Mouse (Mus musculus) layer of hippocampus, adult 18-20 months (tissue): ENCODE measurements around the gene Klk9. TPM values are rescaled to one million over a fixed set of nuclear protein-coding genes. Genes with fewer than 3 reads are reported as not detected.

Source experiments
- DNase-seq, 2 experiments: peaks; one replicate each; pipeline ENCODE4 v3.0.0; 2022; ENCODE audit warnings: low spot score in 2 of 2
- total RNA-seq, 2 experiments: library from RNA; stranded (reverse); gene quantifications; 2 replicates each; pipeline ENCODE4 v1.2.3; 2021

Klk9 gene
- total RNA-seq, 2 experiments from 2014 or later, result not detected

DNA sequence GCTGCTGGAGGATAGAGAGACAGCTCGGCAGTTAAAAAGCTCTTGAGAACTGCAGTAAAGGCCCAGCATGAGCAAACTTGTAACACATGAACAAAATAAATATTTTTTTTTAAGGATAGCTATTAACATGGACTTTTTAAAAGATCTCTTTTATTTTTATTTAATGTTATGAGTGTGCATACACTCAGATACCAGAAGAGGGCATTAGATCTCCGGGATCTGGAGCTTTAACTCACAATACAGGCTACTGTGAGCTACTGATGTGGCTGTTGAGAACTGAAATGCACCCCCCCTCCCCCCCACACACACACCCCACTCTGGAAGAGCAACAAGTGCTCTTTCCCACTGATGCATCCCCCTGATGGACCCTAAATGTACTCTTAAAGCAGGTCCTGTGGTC lies 2.4 kb upstream of the Klk9 start:
- no peak for DNase-seq

DNA sequence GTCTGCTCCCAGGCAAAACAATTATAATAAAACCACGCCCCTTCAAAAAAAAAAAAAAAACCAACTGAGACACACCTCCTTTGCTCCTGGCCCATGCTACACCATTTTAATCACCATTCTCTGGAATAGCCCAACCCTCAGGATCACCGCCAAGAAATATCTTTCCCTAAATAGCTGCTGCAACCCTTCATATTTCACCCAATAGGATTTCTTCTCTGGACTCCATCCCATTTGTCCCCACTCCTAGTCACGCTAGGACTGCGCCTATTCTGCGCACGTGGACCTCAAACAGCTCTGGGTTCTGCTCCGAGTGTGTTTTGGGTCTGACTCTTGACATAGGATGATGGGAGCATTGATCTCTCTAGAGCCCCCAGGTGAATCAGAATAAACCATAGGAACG lies 4.7 kb downstream of the Klk9 start:
- no peak for DNase-seq

DNA sequence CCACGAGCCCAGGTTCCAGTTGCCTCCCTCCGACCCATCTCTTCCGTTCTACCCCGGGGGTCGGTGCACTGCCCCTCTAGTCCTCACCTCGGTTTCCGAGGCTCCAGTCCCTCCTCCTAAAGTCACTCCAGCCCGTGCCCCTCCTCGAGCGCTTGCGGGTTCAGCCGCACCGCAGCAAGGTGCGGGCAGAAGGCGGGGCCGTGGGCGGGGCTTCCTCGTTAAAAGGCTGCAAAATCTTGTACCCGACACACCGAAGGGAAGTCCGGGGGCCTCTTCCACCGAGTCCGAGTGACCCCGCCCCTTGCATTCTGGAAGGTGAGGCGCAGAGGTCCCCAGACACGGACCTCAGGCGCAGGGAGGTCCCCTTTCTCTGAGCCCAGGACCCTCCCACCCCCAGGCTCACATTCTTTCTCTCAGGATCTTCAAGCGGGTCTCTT lies 5.7 kb downstream of the Klk9 start, which contains the start of gene Klk8:
Klk8 (plus strand) TSS at position 245 of the 437 bp plus-strand sequence.
- DNase-seq, result no peak

DNA sequence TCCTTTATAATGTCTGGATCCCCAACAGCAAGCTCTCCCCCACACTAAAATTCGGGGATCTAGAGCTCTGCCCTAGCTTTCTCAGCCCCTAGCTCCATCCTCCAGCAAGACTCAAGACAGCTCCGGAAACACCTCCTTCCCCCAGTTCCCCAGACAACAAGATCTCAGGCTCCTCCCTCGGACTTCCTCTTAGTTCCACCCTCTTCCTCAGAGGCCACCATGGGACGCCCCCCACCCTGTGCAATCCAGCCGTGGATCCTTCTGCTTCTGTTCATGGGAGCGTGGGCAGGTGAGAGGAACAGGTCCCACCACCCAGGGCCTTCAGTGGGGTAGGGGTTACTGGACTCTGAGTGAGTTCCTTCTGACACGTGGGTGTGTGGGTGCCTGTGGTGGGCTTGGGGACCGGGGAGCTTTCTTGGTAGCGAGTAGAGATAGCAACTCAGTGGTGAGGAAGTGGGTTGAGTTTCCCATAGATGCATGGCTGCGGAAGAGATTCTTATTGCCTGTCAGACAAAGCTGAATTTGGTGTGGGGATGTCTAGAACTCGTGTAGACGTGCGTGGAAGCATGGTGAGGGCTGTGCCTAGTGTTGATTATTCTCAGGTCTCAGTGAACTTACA lies 6.3 kb downstream of the Klk9 start:
- no peak for DNase-seq

DNA sequence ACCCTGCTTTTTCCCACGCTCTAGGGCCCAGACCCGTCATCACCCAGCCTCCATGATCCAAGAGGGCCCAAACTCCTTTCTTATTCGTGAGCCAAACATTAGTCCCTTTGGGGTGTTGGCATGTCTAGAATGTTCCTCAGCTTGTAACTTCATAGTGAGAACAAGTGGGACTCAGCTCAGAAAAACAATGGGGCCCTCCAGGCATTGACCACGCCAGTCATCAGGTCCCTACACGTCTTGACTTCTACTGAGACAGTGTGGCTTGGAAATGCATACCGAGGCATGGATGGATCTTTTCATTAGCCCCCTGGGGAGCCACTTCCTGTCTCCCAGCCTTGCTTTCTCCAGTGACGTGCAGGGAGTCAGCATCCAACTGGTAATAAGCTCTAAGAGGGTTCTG lies 8.2 kb downstream of the Klk9 start:
- DNase-seq, result no peak

DNA sequence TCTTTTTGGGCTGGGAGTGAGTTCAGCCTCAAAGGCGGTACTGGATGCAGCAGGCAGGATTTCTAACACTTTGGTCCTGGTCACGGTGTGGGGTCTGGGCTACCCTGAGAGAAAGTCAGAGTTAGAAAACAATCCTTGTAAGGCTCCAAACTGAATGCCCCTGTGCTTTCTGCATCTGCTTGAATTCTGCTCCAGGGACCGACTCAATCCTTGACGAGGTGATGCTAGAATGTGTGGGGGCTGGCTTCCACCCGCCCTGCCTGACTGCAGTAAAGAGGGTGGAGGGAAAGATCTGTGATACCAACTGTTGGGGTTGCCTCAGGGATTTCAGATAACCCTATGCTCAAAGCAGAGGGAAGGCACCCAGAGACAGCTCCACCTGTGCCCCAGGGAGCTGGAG lies 19.3 kb downstream of the Klk9 start, which contains the start of gene Klk7:
Klk7 (plus strand) TSS at position 301 of the 400 bp plus-strand sequence.
- no peak for DNase-seq

DNA sequence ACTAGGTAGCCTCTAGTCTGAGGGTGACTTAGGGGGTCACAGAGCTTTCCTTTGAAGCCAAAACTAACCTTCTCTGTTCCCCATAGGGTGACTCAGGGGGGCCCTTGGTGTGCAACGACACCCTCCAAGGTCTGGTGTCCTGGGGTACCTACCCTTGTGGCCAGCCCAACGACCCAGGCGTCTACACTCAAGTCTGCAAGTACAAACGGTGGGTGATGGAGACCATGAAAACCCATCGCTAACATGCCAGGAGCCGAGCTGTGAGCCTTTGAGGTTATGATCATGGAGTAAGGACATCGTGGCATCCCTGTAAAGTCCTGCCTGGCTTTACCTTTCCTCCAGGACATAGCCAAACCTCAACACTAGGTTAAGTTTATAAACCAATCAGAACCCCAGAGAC lies 23.5 kb downstream of the Klk9 start:
- DNase-seq, result no peak

DNA sequence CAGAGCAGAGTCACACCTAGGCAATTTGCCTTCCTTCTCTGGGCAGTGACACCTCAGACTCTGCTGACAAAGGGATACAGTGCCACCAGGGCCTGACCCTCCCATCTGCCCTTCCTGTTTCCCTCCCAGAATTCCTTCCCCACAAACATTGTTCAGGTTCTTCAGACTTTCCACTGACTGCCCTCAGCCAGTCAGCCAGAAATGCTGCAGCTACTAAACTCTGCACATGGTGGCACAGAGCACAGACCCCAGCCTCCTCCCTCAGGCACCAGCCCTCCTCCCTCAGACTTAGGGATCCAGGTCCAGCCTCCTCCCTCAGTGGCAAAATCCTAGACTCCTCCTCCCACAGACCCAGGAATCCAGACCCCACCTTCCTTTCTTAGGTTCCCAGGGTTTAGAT lies 25.1 kb downstream of the Klk9 start:
- DNase-seq, result no peak

DNA sequence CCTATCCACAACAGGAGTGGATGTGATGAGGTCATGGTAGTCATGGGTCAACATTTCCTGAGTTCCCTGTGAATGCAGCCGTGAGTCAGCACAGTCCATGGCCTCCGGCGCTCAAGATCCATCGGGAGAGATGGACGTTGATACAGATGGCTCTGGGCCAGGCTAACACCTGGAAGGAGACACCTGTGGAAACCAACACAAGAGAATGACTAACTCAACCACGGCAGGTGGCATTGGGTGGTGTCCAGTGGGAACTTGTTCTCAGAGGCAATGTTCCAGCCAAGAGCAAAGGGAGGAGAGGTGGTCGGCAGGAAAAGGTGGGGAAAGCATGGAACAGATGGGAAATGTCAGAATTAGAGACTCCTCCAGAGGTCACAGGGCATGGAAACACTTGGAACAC lies 29.9 kb downstream of the Klk9 start:
- no peak for DNase-seq

DNA sequence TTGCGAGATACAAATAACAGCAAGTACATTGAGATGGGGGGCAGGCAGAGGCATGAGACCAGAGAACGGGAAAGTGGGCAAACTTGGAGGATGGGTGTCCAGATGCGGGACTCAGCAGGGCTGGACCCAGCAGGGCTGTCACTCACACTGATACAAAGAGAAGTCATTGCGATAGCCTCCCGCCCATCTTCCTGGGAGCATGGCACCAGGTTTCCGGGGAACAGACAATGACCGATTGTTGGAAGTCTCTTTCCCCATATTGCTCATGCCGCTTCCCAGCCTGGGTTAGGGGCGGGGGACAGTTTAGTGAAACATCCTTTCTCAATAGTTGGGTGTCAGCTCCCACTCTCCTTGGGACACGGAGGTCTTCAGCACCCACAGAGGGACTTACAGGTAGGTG lies 32.5 kb downstream of the Klk9 start, which contains the start of gene Klk6:
Klk6 (plus strand) TSS at position 301 of the 400 bp plus-strand sequence.
- DNase-seq, result no peak

DNA sequence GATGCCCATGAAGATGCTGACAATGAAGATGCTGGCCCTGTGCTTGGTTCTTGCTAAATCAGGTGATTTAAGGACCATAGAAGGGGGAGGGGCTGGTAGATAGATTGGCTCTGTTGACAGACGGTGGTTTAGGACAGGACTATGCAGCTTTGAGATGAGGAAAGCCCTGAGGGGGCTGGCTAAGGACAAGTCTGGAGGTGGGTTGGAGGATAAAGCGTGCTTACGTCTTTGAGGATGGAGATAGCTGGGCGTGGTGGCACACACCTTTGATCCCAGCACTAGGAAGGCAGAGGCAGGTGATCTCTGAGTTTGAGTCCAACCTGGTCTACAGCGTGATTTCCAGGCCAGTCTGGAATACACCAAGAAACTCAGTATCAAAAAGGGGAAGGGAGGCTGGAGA lies 34.4 kb downstream of the Klk9 start:
- DNase-seq, result no peak

DNA sequence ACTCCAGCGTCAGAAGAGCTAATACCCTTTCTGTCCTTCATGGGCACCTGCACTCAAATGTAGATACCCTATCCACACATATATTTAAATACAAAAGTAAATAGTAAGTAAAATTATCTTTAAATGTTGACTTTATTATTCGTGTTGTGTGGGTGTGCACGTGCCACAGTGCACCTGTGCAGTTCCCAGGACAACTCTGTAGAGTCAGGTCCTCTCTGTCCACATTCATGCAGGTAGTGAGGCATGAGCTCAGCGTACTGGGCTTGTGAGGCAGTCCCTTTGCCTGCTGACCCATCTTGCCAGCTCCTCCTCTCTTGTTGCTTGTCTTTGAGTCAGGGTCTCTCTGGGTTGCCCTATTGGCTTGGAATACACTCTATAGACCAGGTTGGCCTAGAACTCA lies 36.0 kb downstream of the Klk9 start:
- no peak for DNase-seq

DNA sequence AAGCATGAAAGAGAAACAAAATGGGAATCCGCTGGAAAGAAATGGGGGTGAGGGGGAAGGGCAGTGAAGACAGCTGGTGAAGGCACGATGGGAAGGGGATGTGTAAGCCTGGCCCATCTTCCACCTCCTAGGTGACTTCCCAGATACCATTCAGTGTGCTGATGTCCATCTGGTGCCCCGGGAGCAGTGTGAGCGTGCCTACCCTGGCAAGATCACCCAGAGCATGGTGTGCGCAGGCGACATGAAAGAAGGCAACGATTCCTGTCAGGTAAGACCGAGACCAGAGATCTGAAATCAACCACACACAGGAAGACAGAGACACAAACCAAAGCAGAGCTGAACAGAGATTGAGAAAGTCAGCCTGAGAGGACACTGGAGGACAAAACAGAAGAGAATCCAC lies 37.3 kb downstream of the Klk9 start:
- no peak for DNase-seq

DNA sequence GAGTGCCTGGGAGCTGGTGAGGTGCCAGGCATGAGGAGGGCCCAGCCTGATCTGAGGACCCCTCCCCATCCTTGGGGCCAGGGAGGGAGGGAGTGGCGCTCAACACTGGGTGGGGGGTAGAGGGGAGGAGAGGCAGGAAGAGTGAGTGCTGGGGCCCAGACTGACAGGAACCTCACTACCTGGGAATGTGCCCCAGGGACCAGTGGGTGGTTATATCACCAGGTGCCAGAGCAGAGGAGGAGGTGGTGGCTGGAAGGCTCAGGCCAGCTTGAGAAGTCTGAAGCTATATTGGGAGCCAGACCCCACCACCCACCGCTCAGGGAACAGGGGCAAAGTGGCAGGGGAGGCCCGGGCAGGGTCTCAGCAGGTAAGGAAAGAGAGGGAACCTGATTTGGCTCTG lies 50.0 kb downstream of the Klk9 start, which contains the start of gene Klk5:
Klk5 (plus strand) TSS at position 271 of the 400 bp plus-strand sequence.
- DNase-seq, result no peak

DNA sequence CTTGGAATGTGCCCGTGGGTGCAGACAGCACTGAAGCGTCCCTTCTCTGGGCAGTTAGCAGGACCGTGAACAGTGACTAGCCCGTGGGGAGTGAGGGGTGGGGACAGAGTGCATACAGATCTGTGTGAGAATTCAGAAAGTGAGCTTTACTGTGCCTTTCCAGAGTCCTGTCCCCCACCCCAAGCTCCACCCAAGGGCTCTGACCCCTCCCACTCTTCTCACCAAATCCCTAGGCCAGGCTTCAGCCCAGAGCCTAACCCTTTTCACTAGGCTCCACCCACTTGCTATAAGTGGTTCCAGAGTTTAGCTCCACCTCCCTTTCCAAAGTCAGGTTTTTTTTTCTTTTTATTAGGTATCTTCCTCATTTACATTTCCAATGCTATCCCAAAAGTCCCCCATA lies 52.1 kb downstream of the Klk9 start:
- no peak for DNase-seq

Other genes starting within 250 kb of the Klk9 start
- gene Cd33, start 247.5 kb upstream of the Klk9 start, total RNA-seq, result 1 to 10 TPM; 2.9 to 4.6 TPM
- gene Zfp658, start 229.6 kb upstream of the Klk9 start, total RNA-seq, result 1 to 10 TPM; 5.5 to 6.9 TPM
- gene Zfp719, start 212.3 kb upstream of the Klk9 start, total RNA-seq, result 10 to 100 TPM; 18.5 to 19.1 TPM
- gene Zfp819, start 184.7 kb upstream of the Klk9 start, total RNA-seq, result under 1 TPM in 1 of 2 experiments, not detected in 1; 0.15 TPM
- gene Ceacam18, start 157.2 kb upstream of the Klk9 start, total RNA-seq, result under 1 TPM in 1 of 2 experiments, not detected in 1; 0.15 TPM
- gene Siglece, start 131.7 kb upstream of the Klk9 start, total RNA-seq, result 1 to 10 TPM; 1.2 to 1.5 TPM
- gene Ctu1, start 119.9 kb upstream of the Klk9 start, total RNA-seq, result 10 to 100 TPM; 10.5 to 10.6 TPM
- not detected for gene Klk14, start 101.5 kb upstream of the Klk9 start, total RNA-seq
- gene Klk13, start 79.3 kb upstream of the Klk9 start, total RNA-seq, result not detected
- not detected for gene Klk12, start 23.0 kb upstream of the Klk9 start, total RNA-seq
- gene Klk11, start 17.3 kb upstream of the Klk9 start, total RNA-seq, result not detected
- gene Klk10, start 10.9 kb upstream of the Klk9 start, total RNA-seq, result 1 to 10 TPM; 1.2 to 1.5 TPM
- 10 to 100 TPM; 22.3 to 27.7 TPM for gene Klk8, start 5.7 kb downstream of the Klk9 start, total RNA-seq
- under 1 TPM; 0.32 to 0.33 TPM for gene Klk7, start 19.4 kb downstream of the Klk9 start, total RNA-seq
- 1 to 10 TPM in 1 of 2 experiments, under 1 TPM in 1; 0.89 to 1.0 TPM for gene Klk6, start 32.6 kb downstream of the Klk9 start, total RNA-seq
- gene Klk5, start 50.1 kb downstream of the Klk9 start, total RNA-seq, result not detected
- gene Klk4, start 89.3 kb downstream of the Klk9 start, total RNA-seq, result not detected
- gene Klk15, start 141.8 kb downstream of the Klk9 start, total RNA-seq, result not detected
- gene Klk1b8, start 158.8 kb downstream of the Klk9 start, total RNA-seq, result not detected
- gene Klk1b1, start 174.9 kb downstream of the Klk9 start, total RNA-seq, result not detected
- not detected for gene Klk1b9, start 184.2 kb downstream of the Klk9 start, total RNA-seq
- not detected for gene Klk1b11, start 204.0 kb downstream of the Klk9 start, total RNA-seq
- not detected for gene Klk1b26, start 220.3 kb downstream of the Klk9 start, total RNA-seq